Mouse (Mus musculus): ENCODE measurements around the gene Rybp.

GRCm38 (mm10) chr6:100185524-100185923 is 101.8 kb downstream of the Rybp start:
- TF ChIP-seq CTCF (IDR thresholded peaks at IDR 0.05; ENCODE audit: low read depth) = no peak
- no peak for TF ChIP-seq EP300 (IDR thresholded peaks at IDR 0.05; ENCODE audit: low read depth)

All from liver, postnatal 0 days (tissue).